Mouse (Mus musculus) MEL (cell line): Measurements from ENCODE around the gene Slc2a1. TPM values are rescaled to one million over a fixed set of nuclear protein-coding genes. Genes with fewer than 3 reads are reported as not detected.

ENCODE experiments used
- DNase-seq: peaks from one replicate; pipeline ENCODE4 v3.0.0; 2011; ENCODE audit warnings: low read depth, low spot score
- H3K27ac ChIP-seq: 2 replicates; pipeline ENCODE4 v1.5.1; 2012; ENCODE audit warnings: low read depth, mild to moderate bottlenecking, control low read depth, low read length, moderate library complexity; ENCODE audit not compliant: control insufficient read depth
- H3K27me3 ChIP-seq, 2 experiments: fragments of 150-350 bp in 1 of 2; sonication (generic) in 1 of 2; 2 replicates each; pipeline ENCODE4 v1.6.1; 2012; ENCODE audit warnings: low read length in 2 of 2, mild to moderate bottlenecking in 2 of 2, improper control_type of control experiment in 1 of 2, moderate library complexity in 1 of 2; ENCODE audit not compliant: insufficient read depth in 2 of 2, control insufficient read depth in 1 of 2
- H3K36me3 ChIP-seq, 2 experiments: 2 replicates each; pipeline ENCODE4 v1.6.1; 2012 to 2014; ENCODE audit warnings: low read length in 2 of 2, improper control_type of control experiment in 1 of 2, inconsistent platforms in 1 of 2, mild to moderate bottlenecking in 1 of 2; ENCODE audit not compliant: insufficient read depth in 2 of 2, control insufficient read depth in 1 of 2
- H3K4me1 ChIP-seq, 2 experiments: fragments of 150-350 bp in 1 of 2; sonication (generic) in 1 of 2; 2 replicates each; pipeline ENCODE4 v1.6.1; 2012; ENCODE audit warnings: low read length in 2 of 2, improper control_type of control experiment in 1 of 2, mild to moderate bottlenecking in 1 of 2; ENCODE audit not compliant: insufficient read depth in 2 of 2, control insufficient read depth in 1 of 2
- H3K4me3 ChIP-seq, 2 experiments: fragments of 150-350 bp in 1 of 2; sonication (generic) in 1 of 2; 2 replicates each; pipeline ENCODE4 v1.5.1; 2012; ENCODE audit warnings: low read depth in 2 of 2, low read length in 2 of 2, mild to moderate bottlenecking in 2 of 2, moderate library complexity in 2 of 2, control low read depth in 1 of 2, improper control_type of control experiment in 1 of 2; ENCODE audit not compliant: control insufficient read depth in 1 of 2, insufficient read depth in 1 of 2
- H3K79me2 ChIP-seq: 2 replicates; pipeline ENCODE4 v1.6.1; 2012; ENCODE audit warnings: mild to moderate bottlenecking, low read length, moderate library complexity; ENCODE audit not compliant: control insufficient read depth, poor library complexity, insufficient read depth
- H3K9ac ChIP-seq: 2 replicates; pipeline ENCODE4 v1.6.1; 2012; ENCODE audit warnings: low read depth, mild to moderate bottlenecking, control low read depth, low read length, moderate library complexity; ENCODE audit not compliant: control insufficient read depth, poor library complexity, severe bottlenecking
- H3K9me3 ChIP-seq: fragments of 150-350 bp; sonication (generic); replicated peaks from 2 replicates; pipeline ENCODE4 v1.6.1; 2012; ENCODE audit warnings: mild to moderate bottlenecking, low read length, improper control_type of control experiment, moderate library complexity; ENCODE audit not compliant: insufficient read depth
- BHLHE40 ChIP-seq: IDR thresholded peaks from 2 replicates; pipeline ENCODE4 v1.6.1; 2012; ENCODE audit warnings: low read depth, mild to moderate bottlenecking, inconsistent platforms, low read length, improper control_type of control experiment, borderline replicate concordance
- CHD1 ChIP-seq: IDR thresholded peaks from 2 replicates; pipeline ENCODE4 v1.6.1; 2012; ENCODE audit warnings: low read depth, mild to moderate bottlenecking, inconsistent platforms, low read length, improper control_type of control experiment
- CTCF ChIP-seq, 3 experiments: IDR thresholded peaks in 2 of 3; conservative IDR thresholded peaks in 1 of 3; 2 replicates each; pipeline ENCODE4 v1.5.1; 2011 to 2012; ENCODE audit warnings: low read length in 3 of 3, low read depth in 2 of 3, mild to moderate bottlenecking in 2 of 3, improper control_type of control experiment in 1 of 3, inconsistent platforms in 1 of 3, mixed read lengths in 1 of 3, moderate library complexity in 1 of 3; ENCODE audit not compliant: control insufficient read depth in 1 of 3, insufficient read depth in 1 of 3, poor library complexity in 1 of 3, severe bottlenecking in 1 of 3
- E2F4 ChIP-seq: IDR thresholded peaks from 2 replicates; pipeline ENCODE4 v1.6.1; 2011; ENCODE audit warnings: low read depth, low read length, improper control_type of control experiment, borderline replicate concordance
- ELF1 ChIP-seq: IDR thresholded peaks from 2 replicates; pipeline ENCODE4 v1.6.1; 2014; ENCODE audit warnings: low read depth, mild to moderate bottlenecking, inconsistent platforms, low read length, improper control_type of control experiment, moderate library complexity
- EP300 ChIP-seq, 2 experiments: IDR thresholded peaks; 2 replicates each; pipeline ENCODE4 v1.6.1; 2011; ENCODE audit warnings: improper control_type of control experiment in 2 of 2, low read length in 2 of 2, low read depth in 1 of 2, mild to moderate bottlenecking in 1 of 2
- GATA1 ChIP-seq: IDR thresholded peaks from 2 replicates; pipeline ENCODE4 v1.6.1; 2011; ENCODE audit warnings: low read depth, low read length, improper control_type of control experiment
- JUND ChIP-seq: IDR thresholded peaks from 2 replicates; pipeline ENCODE4 v1.6.1; 2011; ENCODE audit warnings: low read depth, mild to moderate bottlenecking, improper control_type of control experiment, low read length
- MAX ChIP-seq: IDR thresholded peaks from 2 replicates; pipeline ENCODE4 v1.6.1; 2011; ENCODE audit warnings: low read length, improper control_type of control experiment
- MAZ ChIP-seq: IDR thresholded peaks from 2 replicates; pipeline ENCODE4 v1.6.1; 2012; ENCODE audit warnings: low read depth, mild to moderate bottlenecking, inconsistent platforms, low read length, improper control_type of control experiment
- MEF2A ChIP-seq: IDR thresholded peaks from 2 replicates; pipeline ENCODE4 v1.6.1; 2014; ENCODE audit warnings: low read depth, mild to moderate bottlenecking, inconsistent platforms, low read length, improper control_type of control experiment; ENCODE audit not compliant: poor library complexity, insufficient replicate concordance, severe bottlenecking; ENCODE audit errors: extremely low read depth
- NRF1 ChIP-seq: IDR thresholded peaks from 2 replicates; pipeline ENCODE4 v1.6.1; 2014; ENCODE audit warnings: low read depth, mild to moderate bottlenecking, inconsistent platforms, low read length, improper control_type of control experiment, moderate library complexity; ENCODE audit not compliant: poor library complexity, insufficient read depth, severe bottlenecking
- POLR2AphosphoS5 ChIP-seq: IDR thresholded peaks from 2 replicates; pipeline ENCODE4 v1.6.1; 2012; ENCODE audit warnings: low read depth, borderline replicate concordance, mild to moderate bottlenecking, inconsistent platforms, low read length, moderate library complexity, mixed read lengths
- RCOR1 ChIP-seq: IDR thresholded peaks from 2 replicates; pipeline ENCODE4 v1.6.1; 2012; ENCODE audit warnings: low read depth, mild to moderate bottlenecking, inconsistent platforms, low read length, improper control_type of control experiment
- SIN3A ChIP-seq: IDR thresholded peaks from 2 replicates; pipeline ENCODE4 v1.6.1; 2012; ENCODE audit warnings: low read length, improper control_type of control experiment, inconsistent platforms
- UBTF ChIP-seq: IDR thresholded peaks from 2 replicates; pipeline ENCODE4 v1.6.1; 2012; ENCODE audit warnings: low read depth, mild to moderate bottlenecking, inconsistent platforms, low read length, improper control_type of control experiment, moderate library complexity, borderline replicate concordance; ENCODE audit not compliant: insufficient read depth
- ZMIZ1 ChIP-seq: IDR thresholded peaks from 2 replicates; pipeline ENCODE4 v1.6.1; 2012; ENCODE audit warnings: low read depth, mild to moderate bottlenecking, inconsistent platforms, low read length, improper control_type of control experiment, moderate library complexity
- ZNF384 ChIP-seq: IDR thresholded peaks from 2 replicates; pipeline ENCODE4 v1.6.1; 2012; ENCODE audit warnings: low read depth, mild to moderate bottlenecking, inconsistent platforms, low read length, improper control_type of control experiment
- polyA plus RNA-seq, 2 experiments: library from polyadenylated mRNA; stranded (reverse) in 1 of 2; unstranded in 1 of 2; fragments of >175 nt in 1 of 2; fragments of >200 nt in 1 of 2; gene quantifications; 2 replicates each; pipeline versions ENCODE4 v1.2.1 to v1.2.4; 2012; ENCODE audit warnings: low replicate concordance in 2 of 2, low read depth in 1 of 2; ENCODE audit not compliant: insufficient read length in 2 of 2, insufficient read depth in 1 of 2, missing spikeins in 1 of 2
- total RNA-seq: library from RNA; depleted of rRNA; stranded (reverse); fragments of 300-350 nt; gene quantifications from 2 replicates; pipeline ENCODE4 v1.2.3, GENCODE M21; 2012

Gene Slc2a1
- total and polyA plus RNA-seq, 3 experiments, result 15.9 to 99.5 TPM; not detected in 1

DNA sequence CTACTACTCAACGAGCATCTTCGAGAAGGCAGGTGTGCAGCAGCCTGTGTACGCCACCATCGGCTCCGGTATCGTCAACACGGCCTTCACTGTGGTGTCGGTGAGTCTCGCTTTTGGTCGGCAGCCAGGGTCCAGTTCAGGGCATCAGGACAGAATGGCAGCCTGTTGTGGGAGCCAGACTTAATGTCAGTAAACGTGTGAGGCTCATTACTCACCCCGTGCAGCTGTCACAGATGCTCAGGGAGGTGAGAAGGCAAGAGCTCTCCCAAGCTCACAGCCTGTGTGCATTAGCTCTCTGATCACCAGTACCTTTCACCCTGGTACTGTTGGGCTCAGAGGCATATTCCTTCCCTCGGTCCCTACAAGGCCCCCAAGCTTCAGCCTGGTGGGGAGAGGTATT lies 25.3 kb downstream of the Slc2a1 start:
- Histone ChIP-seq H3K9ac (no peak overlapping the region), H3K9me3 (no peaks in the 10 kb centered on the region), H3K79me2 (no peaks in the 10 kb centered on the region), H3K36me3 (peaks cover 0 to 9% of the 10 kb centered on the region in 2 experiments), H3K4me1 (peaks cover 0 to 4% of the 10 kb centered on the region in 2 experiments; a peak in 1 of 4 replicates), H3K27me3 (no peaks in the 10 kb centered on the region), H3K27ac (no peak overlapping the region), H3K4me3 (no peak overlapping the region)
- no peak for TF ChIP-seq CHD1
- no peak for TF ChIP-seq E2F4
- no peak for TF ChIP-seq NRF1
- no peak for TF ChIP-seq RCOR1
- no peak for TF ChIP-seq ELF1
- TF ChIP-seq POLR2AphosphoS5, result no peak
- DNase-seq, result no peak

DNA sequence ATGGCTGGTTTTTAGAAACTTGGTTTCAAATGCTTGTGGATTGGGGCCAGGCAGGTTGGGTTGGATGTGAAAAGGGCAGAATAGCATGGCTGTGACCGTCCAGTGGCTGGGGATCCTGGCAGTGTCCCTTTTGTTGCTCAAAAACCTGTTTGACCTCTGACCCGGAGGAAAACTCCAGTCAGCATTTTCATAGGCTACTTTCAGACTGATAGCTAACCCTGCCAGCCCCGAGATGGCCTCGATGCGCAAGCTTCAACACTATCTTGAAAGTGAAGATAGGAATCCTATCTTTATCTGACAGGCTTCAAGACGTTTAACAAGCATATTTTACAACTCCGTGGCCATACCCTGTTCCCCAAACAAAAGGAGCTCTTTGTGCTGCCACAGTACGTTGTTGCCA lies 28.8 kb downstream of the Slc2a1 start:
- H3K4me1 ChIP-seq, result peaks cover under 1 to 7% of the 10 kb centered on the region in 2 experiments; a peak in 3 of 4 replicates

DNA sequence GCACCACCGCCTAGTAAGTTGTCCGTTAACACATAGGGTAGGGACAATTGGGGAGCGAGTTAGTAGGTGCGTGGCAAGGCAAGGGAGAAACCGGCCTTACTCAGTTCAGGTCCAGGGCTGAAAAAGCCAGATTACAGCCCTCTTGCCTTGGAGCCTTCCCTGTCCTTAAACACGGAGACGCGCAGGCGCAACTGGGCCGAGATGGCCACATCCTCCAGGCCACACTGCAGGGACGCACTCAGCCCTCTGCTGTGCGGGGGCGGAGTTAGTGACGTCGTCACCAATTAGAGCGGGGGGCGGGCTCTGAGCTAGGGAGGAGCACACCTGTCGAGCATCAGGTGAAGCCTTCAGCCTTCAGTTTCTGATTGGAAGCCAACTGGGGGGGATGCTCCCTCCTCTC lies 29.7 kb downstream of the Slc2a1 start:
- no peak overlapping the region for H3K9ac ChIP-seq
- no peaks in the 10 kb centered on the region for H3K27me3 ChIP-seq
- peaks cover 3 to 7% of the 10 kb centered on the region in 2 experiments for H3K4me1 ChIP-seq
- H3K9me3 ChIP-seq, result no peaks in the 10 kb centered on the region
- TF ChIP-seq POLR2AphosphoS5 (no peak), GATA1 (no peak), SIN3A (no peak), BHLHE40 (no peak), MAZ (no peak)
- no peak for DNase-seq
- H3K36me3 ChIP-seq, result peaks cover 3 to 6% of the 10 kb centered on the region in 2 experiments
- no peak overlapping the region for H3K4me3 ChIP-seq
- no peaks in the 10 kb centered on the region for H3K79me2 ChIP-seq
- H3K27ac ChIP-seq, result no peak overlapping the region

More for the DNA sequence above, 28.8 kb downstream of the Slc2a1 start:
- no peak overlapping the region for H3K9ac ChIP-seq
- no peak overlapping the region for H3K4me3 ChIP-seq
- DNase-seq, result no peak
- TF ChIP-seq JUND, result no peak
- no peak for TF ChIP-seq CTCF (IDR thresholded peaks at IDR 0.05 in 2 of 3, conservative IDR thresholded peaks at IDR 0.05 in 1 of 3; ENCODE audit: control insufficient read depth in 1 of 3, insufficient read depth in 1 of 3, low read depth in 2 of 3, low read length in 3 of 3, poor library complexity in 1 of 3, severe bottlenecking in 1 of 3)
- TF ChIP-seq GATA1, result peak; percentile 23; the same call in 1 of the 2 replicates
- TF ChIP-seq POLR2AphosphoS5, result no peak
- no peak for TF ChIP-seq ELF1
- no peak for TF ChIP-seq MEF2A
- no peak for TF ChIP-seq UBTF
- TF ChIP-seq E2F4, result no peak
- no peak for TF ChIP-seq NRF1
- TF ChIP-seq ZNF384, result no peak
- TF ChIP-seq MAX, result no peak
- peak in 1 of 2 experiments; percentile 41; a peak in 1 of 4 replicates for TF ChIP-seq EP300 (IDR thresholded peaks at IDR 0.05; ENCODE audit: low read depth in 1 of 2, low read length in 2 of 2)
- no peak for TF ChIP-seq ZMIZ1
- no peak for TF ChIP-seq BHLHE40
- no peak for TF ChIP-seq CHD1
- H3K9me3 ChIP-seq, result no peaks in the 10 kb centered on the region
- no peaks in the 10 kb centered on the region for H3K79me2 ChIP-seq
- H3K36me3 ChIP-seq, result peaks cover 3 to 6% of the 10 kb centered on the region in 2 experiments
- no peak overlapping the region for H3K27ac ChIP-seq
- H3K27me3 ChIP-seq, result no peaks in the 10 kb centered on the region
